8 mouse cellular contexts compared by ENCODE assay signal in genomic region chr3:95661945-95662715, GRCm38 (mm10). TPM values are rescaled to one million over a fixed set of nuclear protein-coding genes. Genes with fewer than 3 reads are reported as not detected.
A peak's percentile ranks its signal among the peaks of the same experiment; 100 is the strongest.
DNase-seq lines count a peak whose midpoint lies in the region; ATAC-seq and TF ChIP-seq lines count a peak whose summit lies in the region.

No protein-coding gene starts in this region.

- no peak for TF ChIP-seq CTCF in G1E (IDR thresholded peaks at IDR 0.05; ENCODE audit: low read depth, low read length)
- no peak for TF ChIP-seq CTCF in liver, postnatal 0 days (IDR thresholded peaks at IDR 0.05; ENCODE audit: low read depth)

- peak; percentile 38 for TF ChIP-seq EP300 in liver, postnatal 0 days (IDR thresholded peaks at IDR 0.05; ENCODE audit: low read depth)

- H3K4me2 ChIP-seq in hindbrain, embryonic 12.5 days (replicated peaks) = peak overlapping the region; percentile 83
- H3K4me2 ChIP-seq in liver, postnatal 0 days (ENCODE audit: low read depth, low read length) = peak overlapping the region; percentile 78

- H3K36me3 ChIP-seq in G1E (replicated peaks) = peaks cover 70% of the 10 kb centered on the region
- peaks cover 38% of the 10 kb centered on the region for H3K36me3 ChIP-seq in hindbrain, embryonic 12.5 days
- H3K36me3 ChIP-seq in liver, postnatal 0 days (replicated peaks; ENCODE audit: insufficient read depth, low read length) = peaks cover 42% of the 10 kb centered on the region

- H3K9ac ChIP-seq in hindbrain, embryonic 12.5 days = no peak overlapping the region
- peak overlapping the region; percentile 35; the same call in 1 of the 2 replicates for H3K9ac ChIP-seq in liver, postnatal 0 days (replicated peaks)

- H3K4me1 ChIP-seq in G1E (ENCODE audit: insufficient read depth, low read depth, low read length) = peaks cover 67% of the 10 kb centered on the region
- peaks cover 50% of the 10 kb centered on the region for H3K4me1 ChIP-seq in hindbrain, embryonic 12.5 days
- peaks cover 66% of the 10 kb centered on the region for H3K4me1 ChIP-seq in liver, postnatal 0 days (ENCODE audit: insufficient read depth)

- no peaks in the 10 kb centered on the region for H3K27me3 ChIP-seq in G1E (ENCODE audit: insufficient read depth, low read length)
- no peaks in the 10 kb centered on the region for H3K27me3 ChIP-seq in hindbrain, embryonic 12.5 days
- no peaks in the 10 kb centered on the region for H3K27me3 ChIP-seq in liver, postnatal 0 days (ENCODE audit: insufficient read depth, low read length)

- H3K9me3 ChIP-seq in G1E (replicated peaks) = no peaks in the 10 kb centered on the region
- no peaks in the 10 kb centered on the region for H3K9me3 ChIP-seq in hindbrain, embryonic 12.5 days (replicated peaks)
- H3K9me3 ChIP-seq in liver, postnatal 0 days (ENCODE audit: low read length) = no peaks in the 10 kb centered on the region

- DNase-seq in adrenal gland, adult 2 months = peak; percentile 66
- DNase-seq in adrenal gland, adult 8-10 months = no peak
- DNase-seq in G1E (ENCODE audit: low spot score) = no peak
- DNase-seq in liver, postnatal 0 days = no peak
- DNase-seq in ovary, adult 18-20 months (ENCODE audit: low spot score) = no peak
- DNase-seq in left cerebral cortex, adult 9 months (ENCODE audit: low spot score in 2 of 2) = no peak
- DNase-seq in urinary bladder, adult 18-20 months (ENCODE audit: low spot score in 2 of 2) = no peak

- no peak for ATAC-seq in G1E (ENCODE audit: extremely low read depth, insufficient number of reproducible peaks, low FRiP score, poor library complexity, severe bottlenecking)
- ATAC-seq in hindbrain, embryonic 12.5 days (ENCODE audit: low FRiP score) = no peak
- no peak for ATAC-seq in liver, postnatal 0 days

- peak overlapping the region; percentile 5; the same call in 1 of the 2 replicates for H3K4me3 ChIP-seq in G1E (ENCODE audit: low read depth, low read length)
- no peak overlapping the region for H3K4me3 ChIP-seq in hindbrain, embryonic 12.5 days
- H3K4me3 ChIP-seq in liver, postnatal 0 days (ENCODE audit: low read depth, low read length) = peak overlapping the region; percentile 99

- no peak overlapping the region for H3K27ac ChIP-seq in hindbrain, embryonic 12.5 days
- H3K27ac ChIP-seq in liver, postnatal 0 days (ENCODE audit: low read depth) = peak overlapping the region; percentile 99

- WGBS in hindbrain, embryonic 12.5 days = 68% methylated on average over 7 of the region's 7 CpGs
- WGBS in liver, postnatal 0 days (ENCODE audit: insufficient replicate concordance) = 18% methylated on average over 7 of the region's 7 CpGs

RNA-seq across cellular contexts. Expression of gene Mcl1, which starts 3.5 kb away (rescaled TPM):
- 100 to 1,000 TPM; 152 to 159 TPM for total RNA-seq in adrenal gland, adult 2 months (2021)
- 272 and 291 TPM in 2 replicates for polyA plus RNA-seq in adrenal gland, adult 2 months (2012; rRNA removed)
- total RNA-seq in adrenal gland, adult 8-10 months (2022) = 100 to 1,000 TPM; 177 to 189 (median 179) TPM
- 296 and 335 TPM in 2 replicates for total RNA-seq in G1E (2014; fragmentation: Nextera tagmentation)
- total RNA-seq in G1E (2017) = 263 and 280 TPM in 2 replicates
- 264 and 420 TPM in 2 replicates for polyA plus RNA-seq in G1E (2012)
- 86.4 TPM in 2 replicates for polyA plus RNA-seq in hindbrain, embryonic 12.5 days (2016; fragmentation: Nextera tagmentation; extraction: Ambion mirVana)
- polyA plus RNA-seq in liver, postnatal 0 days (2015; fragmentation: Nextera tagmentation; extraction: Ambion mirVana) = 36.2 and 38.2 TPM in 2 replicates

RNA-seq across cellular contexts. Expression of gene Adamtsl4, which starts 25.6 kb away (rescaled TPM):
- total RNA-seq in adrenal gland, adult 2 months (2021) = 1 to 10 TPM; 6.0 to 8.8 TPM
- polyA plus RNA-seq in adrenal gland, adult 2 months (2012; rRNA removed) = 11.0 and 17.4 TPM in 2 replicates
- total RNA-seq in adrenal gland, adult 8-10 months (2022) = 10 to 100 TPM in 1 of 4 experiments, 1 to 10 TPM in 3; 4.3 to 10.2 (median 6.4) TPM
- total RNA-seq in G1E (2014; fragmentation: Nextera tagmentation) (not detected in 2 replicates), G1E (2017) (0.06 and 0.11 TPM in 2 replicates)
- polyA plus RNA-seq in G1E (2012) = 0.01 TPM in 1 of 2 replicates, not detected in the other
- polyA plus RNA-seq in hindbrain, embryonic 12.5 days (2016; fragmentation: Nextera tagmentation; extraction: Ambion mirVana) = 0.65 and 1.2 TPM in 2 replicates
- polyA plus RNA-seq in liver, postnatal 0 days (2015; fragmentation: Nextera tagmentation; extraction: Ambion mirVana) = 2.5 and 2.6 TPM in 2 replicates

RNA-seq across cellular contexts. Expression of gene Ensa, which starts 37.3 kb away (rescaled TPM):
- total RNA-seq in adrenal gland, adult 2 months (2021) = 100 to 1,000 TPM in 1 of 2 experiments, 10 to 100 TPM in 1; 82.5 to 104 TPM
- 7.2 and 9.0 TPM in 2 replicates for polyA plus RNA-seq in adrenal gland, adult 2 months (2012; rRNA removed)
- total RNA-seq in adrenal gland, adult 8-10 months (2022) = 100 to 1,000 TPM; 102 to 141 (median 119) TPM
- total RNA-seq in G1E (2014; fragmentation: Nextera tagmentation) (99.9 and 104 TPM in 2 replicates), G1E (2017) (109 and 133 TPM in 2 replicates)
- polyA plus RNA-seq in G1E (2012) = 19.2 and 20.4 TPM in 2 replicates
- polyA plus RNA-seq in hindbrain, embryonic 12.5 days (2016; fragmentation: Nextera tagmentation; extraction: Ambion mirVana) = 91.3 and 97.5 TPM in 2 replicates
- 20.1 and 23.9 TPM in 2 replicates for polyA plus RNA-seq in liver, postnatal 0 days (2015; fragmentation: Nextera tagmentation; extraction: Ambion mirVana)
